Mouse (Mus musculus) heart, embryonic 13.5 days (tissue): ENCODE measurements at regions not wholly inside any gene's neighbourhood (a gene's known extent, or its start where the extent isn't known, plus 50 kb on each side); places are given as distances from the start of the nearest gene placed in this dataset.

Experiments
- ATAC-seq: fragments of 200-750 bp; cut with Nextera tagmentation; 2 replicates; pipeline ENCODE4 v1.8.0; 2017; ENCODE audit warnings: moderate TSS enrichment; ENCODE audit not compliant: insufficient number of reproducible peaks, low FRiP score, low TSS enrichment; ENCODE audit errors: extremely low read depth
- H3K27ac ChIP-seq: fragments of 300-500 bp; sonication (generic); replicated peaks from 2 replicates; pipeline ENCODE4 v1.5.1; 2015; ENCODE audit warnings: moderate library complexity, mild to moderate bottlenecking, inconsistent platforms
- H3K27me3 ChIP-seq: fragments of 300-500 bp; sonication (generic); replicated peaks from 2 replicates; pipeline ENCODE4 v1.6.1; 2015; ENCODE audit warnings: mild to moderate bottlenecking, inconsistent platforms
- H3K36me3 ChIP-seq: fragments of 300-500 bp; sonication (generic); 2 replicates; pipeline ENCODE4 v1.6.1; 2015; ENCODE audit warnings: mild to moderate bottlenecking, inconsistent platforms
- H3K4me1 ChIP-seq: fragments of 300-500 bp; sonication (generic); 2 replicates; pipeline ENCODE4 v1.6.1; 2015; ENCODE audit warnings: inconsistent platforms
- H3K4me2 ChIP-seq: fragments of 300-500 bp; sonication (generic); 2 replicates; pipeline ENCODE4 v1.6.1; 2015; ENCODE audit warnings: inconsistent platforms, mild to moderate bottlenecking, moderate library complexity
- H3K4me3 ChIP-seq: fragments of 300-500 bp; sonication (generic); 2 replicates; pipeline ENCODE4 v1.5.1; 2015; ENCODE audit warnings: moderate library complexity, mild to moderate bottlenecking, inconsistent platforms
- H3K9ac ChIP-seq: fragments of 300-500 bp; sonication (generic); 2 replicates; pipeline ENCODE4 v1.6.1; 2015; ENCODE audit warnings: inconsistent platforms, mild to moderate bottlenecking, moderate library complexity
- H3K9me3 ChIP-seq: fragments of 300-500 bp; sonication (generic); 2 replicates; pipeline ENCODE4 v1.6.1; 2016; ENCODE audit warnings: inconsistent platforms
- WGBS: fragments of 180-500 bp; shearing (Covaris S2); methylation state at CpG from one replicate; pipeline ENCODE4 v1.1.7; 2015; ENCODE audit warnings: mixed read lengths; 5-methylcytosine and 5-hydroxymethylcytosine counted together

DNA sequence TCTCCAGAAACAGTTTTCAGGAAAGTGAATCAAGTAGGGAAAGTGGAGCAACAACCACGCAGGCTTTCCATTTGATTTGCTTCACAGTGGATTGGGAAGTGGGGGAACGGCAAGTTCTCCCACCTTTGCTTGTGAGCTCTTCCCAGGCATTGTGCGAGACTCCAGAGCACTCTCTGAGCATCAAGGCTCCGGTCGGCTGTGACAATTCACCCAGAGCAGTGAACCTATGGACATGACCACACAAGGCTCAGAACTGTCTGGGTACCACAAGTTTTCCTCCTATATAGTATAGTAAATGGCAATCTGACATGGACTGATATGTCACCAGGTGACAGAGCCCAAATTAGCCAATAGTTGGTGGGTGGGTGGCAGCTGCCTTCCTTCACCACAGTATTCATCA, 527.0 kb downstream of the Arl4a start:
- Histone ChIP-seq H3K4me3 (no peak overlapping the region), H3K27me3 (peaks cover 3% of the 10 kb centered on the region; the same call in 1 of the 2 replicates), H3K9ac (no peak overlapping the region), H3K36me3 (no peaks in the 10 kb centered on the region), H3K27ac (no peak overlapping the region), H3K4me2 (no peak overlapping the region), H3K9me3 (no peaks in the 10 kb centered on the region), H3K4me1 (no peaks in the 10 kb centered on the region)
- WGBS = 74% methylated on average over 5 of the region's 5 CpGs
- ATAC-seq = no peak

DNA sequence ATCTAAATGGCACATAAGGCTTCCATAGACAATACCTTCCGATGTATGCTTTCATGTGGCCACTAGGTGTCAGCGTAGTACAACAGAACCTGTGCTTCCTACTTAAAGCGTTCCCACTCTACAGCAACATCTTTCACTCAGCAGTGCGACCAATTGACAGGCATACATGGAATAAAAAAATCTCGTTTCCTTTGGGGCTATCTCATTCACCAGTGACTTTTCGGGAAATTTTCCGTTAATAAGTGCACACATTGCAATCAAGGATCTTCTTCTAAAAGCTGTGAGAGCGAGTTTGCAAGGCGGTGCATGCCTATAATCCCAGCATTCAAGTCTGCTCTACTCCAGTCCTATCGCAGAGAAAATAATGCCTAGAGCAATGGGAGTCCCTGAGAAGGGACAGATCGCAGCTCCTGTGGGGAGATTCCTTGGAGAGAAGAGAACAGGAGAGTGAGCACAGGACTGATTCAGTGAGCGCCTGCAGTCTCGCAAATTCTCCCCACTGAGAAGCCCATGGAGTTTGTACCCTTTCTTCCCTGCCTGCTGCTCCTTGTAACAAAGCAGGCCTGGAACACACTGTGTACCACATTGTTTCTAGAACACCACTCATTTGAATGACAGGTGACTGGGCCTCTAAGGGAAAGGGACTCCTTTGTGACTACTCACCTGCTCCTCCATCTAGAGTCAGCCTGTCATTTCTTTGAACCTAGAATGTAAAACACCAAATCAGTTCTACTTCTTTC, 527.6 kb downstream of the Arl4a start:
- no peaks in the 10 kb centered on the region for H3K9me3 ChIP-seq
- no peaks in the 10 kb centered on the region for H3K4me1 ChIP-seq
- no peak for ATAC-seq
- peak overlapping the region; percentile 8; the same call in 1 of the 2 replicates for H3K9ac ChIP-seq
- H3K4me2 ChIP-seq = peak overlapping the region; percentile 59
- H3K4me3 ChIP-seq = peak overlapping the region; percentile 9; the same call in 1 of the 2 replicates
- no peaks in the 10 kb centered on the region for H3K36me3 ChIP-seq
- H3K27ac ChIP-seq = no peak overlapping the region
- peaks cover 3% of the 10 kb centered on the region; the same call in 1 of the 2 replicates for H3K27me3 ChIP-seq
- WGBS = 23% methylated on average over 13 of the region's 13 CpGs

DNA sequence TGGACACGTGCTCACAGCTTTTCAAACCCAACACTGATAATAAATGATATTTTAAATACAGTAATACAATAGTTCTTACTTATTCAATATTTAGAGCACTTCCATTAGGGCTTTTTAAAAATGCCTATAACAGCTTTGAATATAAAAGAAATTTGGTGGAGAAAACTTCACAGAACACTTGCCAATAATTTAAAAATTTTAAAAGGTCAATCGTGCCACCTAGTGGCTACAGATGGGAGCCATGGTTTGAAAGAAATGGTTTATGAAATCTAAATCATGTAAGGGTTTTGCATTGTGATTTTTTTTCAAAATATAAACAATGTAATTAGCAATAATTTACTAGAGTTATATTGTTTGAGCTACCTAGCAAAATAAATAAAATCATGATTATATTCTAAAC, 541.6 kb downstream of the Arl4a start:
- no peaks in the 10 kb centered on the region for H3K36me3 ChIP-seq
- H3K4me1 ChIP-seq = no peaks in the 10 kb centered on the region
- H3K4me3 ChIP-seq = no peak overlapping the region
- no peak for ATAC-seq
- no peak overlapping the region for H3K27ac ChIP-seq
- H3K9me3 ChIP-seq = no peaks in the 10 kb centered on the region
- H3K9ac ChIP-seq = no peak overlapping the region
- H3K4me2 ChIP-seq = no peak overlapping the region
- H3K27me3 ChIP-seq = no peaks in the 10 kb centered on the region
- 36% methylated on average over 2 of the region's 2 CpGs for WGBS

- no peaks in the 10 kb centered on the region for H3K27me3 ChIP-seq
- no peak overlapping the region for H3K4me2 ChIP-seq
- no peaks in the 10 kb centered on the region for H3K9me3 ChIP-seq
- no peak overlapping the region for H3K27ac ChIP-seq
- 67% methylated on average over 6 of the region's 6 CpGs for WGBS
- H3K9ac ChIP-seq = no peak overlapping the region
- H3K4me1 ChIP-seq = no peaks in the 10 kb centered on the region
- ATAC-seq = no peak
- no peak overlapping the region for H3K4me3 ChIP-seq
- H3K36me3 ChIP-seq = no peaks in the 10 kb centered on the region
These were observed 544.1 kb downstream of the Arl4a start for GRCm38 (mm10) chr12:39493578-39494218.

DNA sequence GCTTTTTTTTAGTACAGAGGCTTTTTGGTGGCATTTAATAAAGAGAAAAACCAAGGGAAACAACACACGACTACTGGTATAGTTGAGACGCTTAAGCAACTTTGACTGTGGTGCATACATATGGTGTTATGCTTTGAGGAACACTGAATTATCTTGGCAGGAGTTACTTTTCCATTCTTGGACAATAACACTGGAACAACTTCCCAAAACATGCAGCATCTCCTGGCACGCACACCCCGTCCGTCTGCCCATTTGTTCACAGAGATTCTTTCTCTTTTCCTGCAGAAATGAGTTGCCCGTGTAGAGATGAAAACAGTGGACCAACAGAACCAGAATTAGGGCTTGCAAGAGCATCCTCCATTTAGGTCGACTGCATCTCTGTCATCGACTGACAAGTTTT, 544.7 kb downstream of the Arl4a start:
- Histone ChIP-seq H3K27ac (no peak overlapping the region), H3K27me3 (no peaks in the 10 kb centered on the region), H3K4me2 (no peak overlapping the region), H3K4me1 (no peaks in the 10 kb centered on the region), H3K4me3 (no peak overlapping the region), H3K9me3 (no peaks in the 10 kb centered on the region), H3K36me3 (no peaks in the 10 kb centered on the region), H3K9ac (no peak overlapping the region)
- WGBS = 74% methylated on average over 8 of the region's 8 CpGs
- no peak for ATAC-seq

GRCm38 (mm10) chr12:39472984-39473383, 564.8 kb downstream of the Arl4a start:
- Histone ChIP-seq H3K4me3 (no peak overlapping the region), H3K27me3 (no peaks in the 10 kb centered on the region), H3K4me2 (no peak overlapping the region), H3K36me3 (no peaks in the 10 kb centered on the region), H3K9ac (no peak overlapping the region), H3K27ac (no peak overlapping the region), H3K9me3 (no peaks in the 10 kb centered on the region), H3K4me1 (no peaks in the 10 kb centered on the region)
- no peak for ATAC-seq
